Mouse (Mus musculus): ENCODE results near the gene Tfr2. TPM values are rescaled to one million over a fixed set of nuclear protein-coding genes. Genes with fewer than 3 reads are reported as not detected.

Tfr2 gene
- polyA plus RNA-seq, 1 experiment from 2014 or later: 157 TPM

DNA sequence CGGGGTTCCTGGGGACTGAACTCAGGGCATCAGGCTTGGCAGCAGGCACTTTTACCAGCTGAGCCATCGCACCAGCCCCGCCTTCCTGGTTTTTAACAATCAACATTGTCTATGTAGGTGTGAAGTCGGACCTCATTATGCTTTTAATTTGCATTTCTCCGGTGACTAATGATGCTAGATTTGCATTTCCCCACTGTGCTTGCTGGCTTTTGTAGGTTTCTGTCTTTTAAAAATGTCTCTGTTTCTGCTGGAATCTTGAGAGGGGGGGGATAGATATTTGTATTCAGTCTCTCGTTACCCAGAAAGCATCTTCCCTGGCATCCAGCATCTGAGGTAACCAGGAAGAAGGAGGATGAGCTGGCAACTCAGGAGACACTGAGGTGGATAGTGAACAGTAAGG is 8.1 kb upstream of the Tfr2 start:
- H3K4me1 ChIP-seq (ENCODE audit: insufficient read depth): no peaks in the 10 kb centered on the region
- ATAC-seq: no peak
- WGBS (ENCODE audit: insufficient replicate concordance): 70% methylated on average over 6 of the region's 6 CpGs
- no peak overlapping the region for H3K9ac ChIP-seq (replicated peaks)
- H3K27ac ChIP-seq (ENCODE audit: low read depth): no peak overlapping the region
- H3K9me3 ChIP-seq (ENCODE audit: low read length): no peaks in the 10 kb centered on the region
- H3K36me3 ChIP-seq (replicated peaks; ENCODE audit: insufficient read depth, low read length): no peaks in the 10 kb centered on the region
- TF ChIP-seq EP300 (IDR thresholded peaks at IDR 0.05; ENCODE audit: low read depth) (no peak), CTCF (IDR thresholded peaks at IDR 0.05; ENCODE audit: low read depth) (no peak)
- peaks cover 4% of the 10 kb centered on the region; the same call in 1 of the 2 replicates for H3K27me3 ChIP-seq (ENCODE audit: insufficient read depth, low read length)
- H3K4me2 ChIP-seq (ENCODE audit: low read depth, low read length): no peak overlapping the region
- H3K4me3 ChIP-seq (ENCODE audit: low read depth, low read length): no peak overlapping the region
- no peak for DNase-seq

GRCm38 (mm10) chr5:137562965-137563364 is 6.7 kb upstream of the Tfr2 start:
- Histone ChIP-seq H3K27ac (ENCODE audit: low read depth) (no peak overlapping the region), H3K27me3 (ENCODE audit: insufficient read depth, low read length) (peaks cover 4% of the 10 kb centered on the region; the same call in 1 of the 2 replicates), H3K9ac (replicated peaks) (no peak overlapping the region), H3K4me2 (ENCODE audit: low read depth, low read length) (no peak overlapping the region), H3K9me3 (ENCODE audit: low read length) (no peaks in the 10 kb centered on the region), H3K4me3 (ENCODE audit: low read depth, low read length) (no peak overlapping the region), H3K36me3 (replicated peaks; ENCODE audit: insufficient read depth, low read length) (no peaks in the 10 kb centered on the region), H3K4me1 (ENCODE audit: insufficient read depth) (no peaks in the 10 kb centered on the region)
- TF ChIP-seq EP300 (IDR thresholded peaks at IDR 0.05; ENCODE audit: low read depth): no peak
- TF ChIP-seq CTCF (IDR thresholded peaks at IDR 0.05; ENCODE audit: low read depth): no peak
- 63% methylated on average over 10 of the region's 10 CpGs for WGBS (ENCODE audit: insufficient replicate concordance)
- no peak for DNase-seq
- ATAC-seq: no peak

GRCm38 (mm10) chr5:137565744-137566143 is 3.9 kb upstream of the Tfr2 start:
- DNase-seq (no peak), ATAC-seq (no peak)
- H3K9ac ChIP-seq (replicated peaks): no peak overlapping the region
- no peak overlapping the region for H3K27ac ChIP-seq (ENCODE audit: low read depth)
- H3K4me1 ChIP-seq (ENCODE audit: insufficient read depth): peaks cover 13% of the 10 kb centered on the region
- H3K9me3 ChIP-seq (ENCODE audit: low read length): no peaks in the 10 kb centered on the region
- H3K27me3 ChIP-seq (ENCODE audit: insufficient read depth, low read length): no peaks in the 10 kb centered on the region
- H3K4me3 ChIP-seq (ENCODE audit: low read depth, low read length): no peak overlapping the region
- no peaks in the 10 kb centered on the region for H3K36me3 ChIP-seq (replicated peaks; ENCODE audit: insufficient read depth, low read length)
- H3K4me2 ChIP-seq (ENCODE audit: low read depth, low read length): no peak overlapping the region
- WGBS (ENCODE audit: insufficient replicate concordance): 78% methylated on average over 6 of the region's 6 CpGs
- TF ChIP-seq EP300 (IDR thresholded peaks at IDR 0.05; ENCODE audit: low read depth) (no peak), CTCF (IDR thresholded peaks at IDR 0.05; ENCODE audit: low read depth) (no peak)

- TF ChIP-seq CTCF (IDR thresholded peaks at IDR 0.05; ENCODE audit: low read depth) (no peak), EP300 (IDR thresholded peaks at IDR 0.05; ENCODE audit: low read depth) (no peak)
- ATAC-seq (no peak), DNase-seq (no peak)
- H3K9ac ChIP-seq (replicated peaks): no peak overlapping the region
- no peak overlapping the region for H3K4me3 ChIP-seq (ENCODE audit: low read depth, low read length)
- no peak overlapping the region for H3K27ac ChIP-seq (ENCODE audit: low read depth)
- H3K4me2 ChIP-seq (ENCODE audit: low read depth, low read length): no peak overlapping the region
- no peaks in the 10 kb centered on the region for H3K36me3 ChIP-seq (replicated peaks; ENCODE audit: insufficient read depth, low read length)
- no peaks in the 10 kb centered on the region for H3K9me3 ChIP-seq (ENCODE audit: low read length)
- WGBS (ENCODE audit: insufficient replicate concordance): 92% methylated on average over 5 of the region's 5 CpGs
- H3K27me3 ChIP-seq (ENCODE audit: insufficient read depth, low read length): no peaks in the 10 kb centered on the region
- peaks cover 20% of the 10 kb centered on the region for H3K4me1 ChIP-seq (ENCODE audit: insufficient read depth)
Observed at GRCm38 (mm10) chr5:137566416-137566815, 3.2 kb upstream of the Tfr2 start.

DNA sequence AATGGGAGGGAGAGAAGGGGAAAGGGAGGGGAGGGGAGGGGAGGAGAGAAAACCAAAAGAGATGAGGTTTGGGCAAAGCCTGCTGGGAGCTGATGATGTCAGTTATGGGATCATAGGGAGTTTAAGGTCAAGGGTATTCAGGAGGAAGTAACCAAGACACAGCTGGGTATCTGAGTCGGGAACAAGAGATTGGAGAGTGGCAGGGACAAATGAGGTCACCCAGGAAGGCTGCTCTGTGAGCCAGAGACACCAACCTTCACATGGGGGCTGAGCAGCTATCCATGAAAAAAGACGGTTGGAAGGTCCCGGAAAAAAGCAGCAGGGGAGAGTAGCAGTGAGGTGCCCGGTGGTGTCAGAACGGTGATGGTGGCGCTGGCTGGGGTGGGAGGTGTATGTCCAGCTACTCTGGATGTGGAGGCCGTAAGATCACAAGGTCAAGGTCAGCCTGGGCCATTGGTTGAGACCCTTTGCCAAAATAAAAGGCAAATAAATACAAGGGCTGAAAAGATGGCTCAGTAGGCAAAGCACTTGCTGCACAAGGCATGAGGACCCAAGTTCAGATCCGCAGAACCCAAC is 1.3 kb upstream of the Tfr2 start:
- Histone ChIP-seq H3K36me3 (replicated peaks; ENCODE audit: insufficient read depth, low read length) (no peaks in the 10 kb centered on the region), H3K4me1 (ENCODE audit: insufficient read depth) (peaks cover 24% of the 10 kb centered on the region), H3K27me3 (ENCODE audit: insufficient read depth, low read length) (no peaks in the 10 kb centered on the region), H3K27ac (ENCODE audit: low read depth) (no peak overlapping the region), H3K4me3 (ENCODE audit: low read depth, low read length) (no peak overlapping the region), H3K4me2 (ENCODE audit: low read depth, low read length) (no peak overlapping the region), H3K9ac (replicated peaks) (no peak overlapping the region), H3K9me3 (ENCODE audit: low read length) (no peaks in the 10 kb centered on the region)
- 75% methylated on average over 8 of the region's 8 CpGs for WGBS (ENCODE audit: insufficient replicate concordance)
- ATAC-seq (no peak), DNase-seq (no peak)
- no peak for TF ChIP-seq CTCF (IDR thresholded peaks at IDR 0.05; ENCODE audit: low read depth)
- TF ChIP-seq EP300 (IDR thresholded peaks at IDR 0.05; ENCODE audit: low read depth): no peak

DNA sequence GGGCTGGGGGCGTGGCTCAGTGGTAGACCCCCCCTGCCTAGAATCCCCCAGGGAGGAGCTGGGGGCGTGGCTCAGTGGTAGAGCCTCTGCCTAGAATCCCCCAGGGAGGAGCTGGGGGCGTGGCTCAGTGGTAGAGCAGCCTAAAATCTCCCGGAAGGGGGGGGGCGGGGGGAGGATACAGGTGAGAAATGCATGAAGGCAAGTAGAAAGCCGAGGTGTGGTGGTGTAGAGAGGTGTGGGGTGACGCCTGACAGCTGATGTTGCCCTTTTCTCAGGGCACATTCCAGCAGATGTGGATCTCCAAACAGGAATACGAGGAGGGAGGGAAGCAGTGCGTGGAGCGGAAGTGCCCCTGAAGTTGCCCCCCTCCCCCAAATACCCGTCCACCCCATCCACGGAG is 609 bp upstream of the Tfr2 start:
- no peak for DNase-seq
- H3K4me2 ChIP-seq (ENCODE audit: low read depth, low read length): peak overlapping the region; percentile 85
- no peaks in the 10 kb centered on the region for H3K27me3 ChIP-seq (ENCODE audit: insufficient read depth, low read length)
- 65% methylated on average over 12 of the region's 12 CpGs for WGBS (ENCODE audit: insufficient replicate concordance)
- no peak overlapping the region for H3K4me3 ChIP-seq (ENCODE audit: low read depth, low read length)
- peaks cover 24% of the 10 kb centered on the region for H3K4me1 ChIP-seq (ENCODE audit: insufficient read depth)
- TF ChIP-seq EP300 (IDR thresholded peaks at IDR 0.05; ENCODE audit: low read depth): no peak
- no peak for TF ChIP-seq CTCF (IDR thresholded peaks at IDR 0.05; ENCODE audit: low read depth)
- ATAC-seq: no peak
- H3K9me3 ChIP-seq (ENCODE audit: low read length): no peaks in the 10 kb centered on the region
- 0 out of 2 replicates have a peak overlapping the region, but pooled peaks have one; percentile 75 for H3K9ac ChIP-seq (replicated peaks)
- H3K36me3 ChIP-seq (replicated peaks; ENCODE audit: insufficient read depth, low read length): 0 out of 2 replicates have a peak, but pooled peaks cover 1% of the 10 kb centered on the region
- H3K27ac ChIP-seq (ENCODE audit: low read depth): peak overlapping the region; percentile 93
